Mouse (Mus musculus) hindbrain, postnatal 0 days (tissue): ENCODE measurements around the gene Mtln. TPM values are rescaled to one million over a fixed set of nuclear protein-coding genes. Genes with fewer than 3 reads are reported as not detected.

Experiments used
- ATAC-seq: fragments of 200-750 bp; cut with Nextera tagmentation; 2 replicates; pipeline ENCODE4 v1.8.0; 2017; ENCODE audit warnings: mild to moderate bottlenecking, moderate TSS enrichment, moderate library complexity
- DNase-seq: peaks from one replicate; pipeline ENCODE4 v3.0.0-alpha.2; 2015; ENCODE audit warnings: low spot score
- H3K27ac ChIP-seq: fragments of 300-500 bp; sonication (generic); 2 replicates; pipeline ENCODE4 v1.5.1; 2014; ENCODE audit warnings: mild to moderate bottlenecking
- H3K27me3 ChIP-seq: fragments of 300-500 bp; sonication (generic); 2 replicates; pipeline ENCODE4 v1.6.1; 2014; ENCODE audit warnings: low read length, mixed read lengths; ENCODE audit not compliant: insufficient read depth
- H3K36me3 ChIP-seq: fragments of 300-500 bp; sonication (generic); 2 replicates; pipeline ENCODE4 v1.6.1; 2014; ENCODE audit warnings: low read length, mixed read lengths; ENCODE audit not compliant: insufficient read depth
- H3K4me1 ChIP-seq: fragments of 300-500 bp; sonication (generic); 2 replicates; pipeline ENCODE4 v1.6.1; 2014; ENCODE audit warnings: antibody characterized with exemption, low read length, mixed read lengths; ENCODE audit not compliant: insufficient read depth
- H3K4me2 ChIP-seq: fragments of 300-500 bp; sonication (generic); 2 replicates; pipeline ENCODE4 v1.6.1; 2014; ENCODE audit warnings: low read depth, mild to moderate bottlenecking, low read length, moderate library complexity, mixed read lengths
- H3K4me3 ChIP-seq: fragments of 300-500 bp; sonication (generic); 2 replicates; pipeline ENCODE4 v1.5.1; 2014; ENCODE audit warnings: low read length
- H3K9ac ChIP-seq: fragments of 300-500 bp; sonication (generic); replicated peaks from 2 replicates; pipeline ENCODE4 v1.6.1; 2014; ENCODE audit warnings: mild to moderate bottlenecking, low read length, moderate library complexity, mixed read lengths
- H3K9me3 ChIP-seq: fragments of 300-500 bp; sonication (generic); 2 replicates; pipeline ENCODE4 v1.6.1; 2016; ENCODE audit warnings: low read length, mixed read lengths
- CTCF ChIP-seq: IDR thresholded peaks from 2 replicates; pipeline ENCODE4 v1.5.1; 2016; ENCODE audit warnings: antibody characterized with exemption, control low read depth, low read depth
- WGBS: fragments of 180-500 bp; shearing (Covaris S2); extraction: QIAGEN DNeasy Blood & Tissue Kit; methylation state at CpG from one replicate; pipeline ENCODE4 v1.1.7; 2014; 5-methylcytosine and 5-hydroxymethylcytosine counted together
- polyA plus RNA-seq: library from polyadenylated mRNA; unstranded; fragments of >200 nt; fragmentation: Nextera tagmentation; extraction: Ambion mirVana; gene quantifications from 2 replicates; pipeline ENCODE4 v1.2.1, GENCODE M21; 2015
- total RNA-seq: library from RNA; depleted of rRNA; stranded (reverse); fragments of >200 nt; gene quantifications from 2 replicates; pipeline ENCODE4 v1.2.3, GENCODE M21; 2014

Mtln gene
- total and polyA plus RNA-seq, 2 experiments from 2014 or later, result 18.9 to 60.4 TPM

GRCm38 (mm10) chr2:127831401-127832102 lies 39.3 kb upstream of the Mtln start, which contains the start of gene Bub1:
TSS of gene Bub1 (minus strand) at chr2:127831865.
- TF ChIP-seq CTCF, result no peak
- no peaks in the 10 kb centered on the region for H3K9me3 ChIP-seq
- peak within 1 kb of the TSS; percentile 46 for H3K9ac ChIP-seq
- DNase-seq, result peak; percentile 97
- peak within 1 kb of the TSS; percentile 65 for H3K4me3 ChIP-seq
- H3K4me2 ChIP-seq, result peak within 1 kb of the TSS; percentile 94
- no peaks in the 10 kb centered on the region for H3K4me1 ChIP-seq
- ATAC-seq, result peak; percentile 97
- no peaks in the 10 kb centered on the region for H3K27me3 ChIP-seq
- WGBS, result under 1% methylated on average over 53 of the region's 56 CpGs
- H3K36me3 ChIP-seq, result no peaks in the 10 kb centered on the region
- H3K27ac ChIP-seq, result no peak within 1 kb of the TSS

GRCm38 (mm10) chr2:127789651-127790270 lies 2.5 kb downstream of the Mtln start:
- Histone ChIP-seq H3K27me3 (no peaks in the 10 kb centered on the region), H3K4me1 (peaks cover 19% of the 10 kb centered on the region), H3K4me3 (peak overlapping the region; percentile 76; the same call in 1 of the 2 replicates), H3K4me2 (peak overlapping the region; percentile 77), H3K9me3 (no peaks in the 10 kb centered on the region), H3K27ac (no peak overlapping the region), H3K36me3 (no peaks in the 10 kb centered on the region), H3K9ac (no peak overlapping the region)
- ATAC-seq (no peak), DNase-seq (no peak)
- WGBS, result 17% methylated on average over 9 of the region's 9 CpGs
- TF ChIP-seq CTCF, result no peak

GRCm38 (mm10) chr2:127789138-127789537 lies 3.1 kb downstream of the Mtln start:
- no peaks in the 10 kb centered on the region for H3K36me3 ChIP-seq
- H3K4me2 ChIP-seq, result peak overlapping the region; percentile 77
- no peaks in the 10 kb centered on the region for H3K9me3 ChIP-seq
- H3K4me3 ChIP-seq, result peak overlapping the region; percentile 76
- ATAC-seq, result no peak
- peak; percentile 3 for DNase-seq
- no peak for TF ChIP-seq CTCF
- peaks cover 19% of the 10 kb centered on the region for H3K4me1 ChIP-seq
- H3K9ac ChIP-seq, result peak overlapping the region; percentile 69
- H3K27ac ChIP-seq, result peak overlapping the region; percentile 58; the same call in 1 of the 2 replicates
- 3% methylated on average over 11 of the region's 11 CpGs for WGBS
- H3K27me3 ChIP-seq, result no peaks in the 10 kb centered on the region

- peak within 1 kb of the TSS; percentile 64; the same call in 1 of the 2 replicates for H3K27ac ChIP-seq
- no peaks in the 10 kb centered on the region for H3K36me3 ChIP-seq
- no peak for TF ChIP-seq CTCF
- peak; percentile 87 for ATAC-seq
- no peaks in the 10 kb centered on the region for H3K27me3 ChIP-seq
- peaks cover 19% of the 10 kb centered on the region for H3K4me1 ChIP-seq
- H3K9me3 ChIP-seq, result no peaks in the 10 kb centered on the region
- peak; percentile 94 for DNase-seq
- under 1% methylated on average over 40 of the region's 40 CpGs for WGBS
- H3K9ac ChIP-seq, result peak within 1 kb of the TSS; percentile 69
- peak within 1 kb of the TSS; percentile 76 for H3K4me3 ChIP-seq
- peak within 1 kb of the TSS; percentile 77 for H3K4me2 ChIP-seq
Observed at GRCm38 (mm10) chr2:127788440-127789116, 3.7 kb downstream of the Mtln start, which contains the start of gene Nphp1. TSS of gene Nphp1 (minus strand) at chr2:127788897.

GRCm38 (mm10) chr2:127787226-127787625 lies 5.1 kb downstream of the Mtln start:
- DNase-seq (no peak), ATAC-seq (no peak)
- Histone ChIP-seq H3K9ac (no peak overlapping the region), H3K36me3 (no peaks in the 10 kb centered on the region), H3K4me3 (no peak overlapping the region), H3K4me2 (no peak overlapping the region), H3K9me3 (no peaks in the 10 kb centered on the region), H3K4me1 (peaks cover 19% of the 10 kb centered on the region), H3K27me3 (no peaks in the 10 kb centered on the region), H3K27ac (no peak overlapping the region)
- WGBS, result 92% methylated on average over 5 of the region's 5 CpGs
- TF ChIP-seq CTCF, result no peak

GRCm38 (mm10) chr2:127778451-127778850 lies 13.8 kb downstream of the Mtln start:
- no peak overlapping the region for H3K9ac ChIP-seq
- no peaks in the 10 kb centered on the region for H3K27me3 ChIP-seq
- ATAC-seq, result no peak
- H3K9me3 ChIP-seq, result no peaks in the 10 kb centered on the region
- DNase-seq, result no peak
- no peak for TF ChIP-seq CTCF
- no peak overlapping the region for H3K4me3 ChIP-seq
- H3K36me3 ChIP-seq, result peaks cover 12% of the 10 kb centered on the region; the same call in 1 of the 2 replicates
- no peak overlapping the region for H3K27ac ChIP-seq
- H3K4me1 ChIP-seq, result no peaks in the 10 kb centered on the region
- WGBS, result 89% methylated on average over 5 of the region's 5 CpGs
- H3K4me2 ChIP-seq, result no peak overlapping the region
